Mouse (Mus musculus): Measurements from ENCODE around the gene Tns1.

Gene Tns1

DNA sequence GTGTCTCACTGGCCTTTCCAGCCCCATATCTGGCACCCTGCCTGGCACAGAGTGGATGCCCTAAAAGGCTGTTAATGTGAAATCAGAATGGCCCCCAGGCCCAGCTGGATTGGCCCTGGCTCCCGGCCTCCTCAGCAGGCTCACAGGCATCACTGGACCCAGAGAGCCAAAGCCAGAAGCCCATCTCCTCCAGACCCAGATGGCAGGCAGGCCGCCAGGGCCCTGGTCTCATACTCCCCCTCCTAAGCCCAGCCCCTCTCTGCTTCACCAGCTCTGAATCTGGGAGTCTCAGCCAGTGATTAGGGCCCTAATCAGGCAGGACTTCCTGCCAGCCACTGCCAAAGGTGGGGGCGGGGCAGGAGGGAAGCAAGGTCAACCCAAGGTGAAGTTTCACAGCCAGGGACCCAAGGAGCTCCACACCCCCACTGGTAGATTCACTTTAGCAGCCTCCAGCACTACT lies 93.3 kb downstream of the Tns1 start:
- no peak for DNase-seq

DNA sequence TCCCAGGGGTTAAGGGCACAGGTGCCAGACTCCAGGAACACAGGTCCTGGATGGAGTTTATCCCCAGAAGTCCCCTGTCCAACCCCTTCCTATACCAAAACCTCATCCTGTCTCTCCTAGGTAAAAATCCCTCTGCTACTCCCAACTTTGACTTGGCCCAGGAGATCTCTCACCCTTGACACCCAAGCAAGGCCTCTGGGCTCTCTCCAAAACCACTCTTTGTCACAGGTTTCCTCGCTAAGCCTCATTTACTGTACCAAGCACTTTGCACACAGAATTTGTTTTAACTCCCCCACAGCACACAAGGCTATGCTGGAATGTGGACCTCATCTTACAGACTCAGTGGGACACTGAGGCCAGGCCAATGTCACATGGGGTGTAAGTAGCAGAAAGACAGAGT lies 94.0 kb downstream of the Tns1 start:
- no peak for DNase-seq

DNA sequence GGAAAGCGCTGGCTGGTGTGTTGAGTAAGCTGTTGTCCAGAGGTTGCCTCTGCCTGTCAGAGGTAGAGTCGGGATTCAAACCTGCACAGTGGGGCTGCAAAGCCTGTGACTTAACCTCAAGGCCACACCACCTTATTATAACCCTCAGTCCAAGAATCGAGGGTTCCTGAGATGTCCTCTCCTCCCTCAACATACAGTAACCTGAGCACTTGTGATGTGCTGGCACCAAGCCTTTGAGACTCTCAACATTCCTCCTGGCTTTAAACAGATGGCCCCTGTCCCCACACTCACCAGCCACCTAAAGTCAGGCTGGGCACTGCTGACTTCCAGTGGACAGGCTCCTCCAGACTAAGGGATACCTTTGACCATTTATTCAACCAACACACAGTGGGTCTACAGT lies 94.6 kb downstream of the Tns1 start:
- DNase-seq, result no peak

DNA sequence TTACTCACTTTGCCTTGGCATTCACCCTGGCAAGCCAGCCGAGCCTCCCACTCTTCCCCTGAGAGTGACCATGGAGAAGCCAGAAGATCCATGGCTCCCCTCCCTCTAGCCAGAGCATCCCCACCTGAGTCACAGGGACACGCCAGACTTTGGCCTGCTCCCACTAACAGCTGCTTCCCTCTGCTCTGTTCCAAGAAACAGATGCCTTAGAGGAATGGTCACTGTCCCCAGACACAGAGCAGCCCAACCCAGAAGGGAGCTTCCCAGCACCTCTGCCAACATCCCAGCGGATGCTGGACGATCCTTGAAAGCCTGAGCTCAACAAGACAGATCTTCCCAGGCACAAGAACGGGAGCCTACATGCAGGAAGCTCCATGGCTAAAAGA lies 95.4 kb downstream of the Tns1 start:
- DNase-seq, result no peak

DNA sequence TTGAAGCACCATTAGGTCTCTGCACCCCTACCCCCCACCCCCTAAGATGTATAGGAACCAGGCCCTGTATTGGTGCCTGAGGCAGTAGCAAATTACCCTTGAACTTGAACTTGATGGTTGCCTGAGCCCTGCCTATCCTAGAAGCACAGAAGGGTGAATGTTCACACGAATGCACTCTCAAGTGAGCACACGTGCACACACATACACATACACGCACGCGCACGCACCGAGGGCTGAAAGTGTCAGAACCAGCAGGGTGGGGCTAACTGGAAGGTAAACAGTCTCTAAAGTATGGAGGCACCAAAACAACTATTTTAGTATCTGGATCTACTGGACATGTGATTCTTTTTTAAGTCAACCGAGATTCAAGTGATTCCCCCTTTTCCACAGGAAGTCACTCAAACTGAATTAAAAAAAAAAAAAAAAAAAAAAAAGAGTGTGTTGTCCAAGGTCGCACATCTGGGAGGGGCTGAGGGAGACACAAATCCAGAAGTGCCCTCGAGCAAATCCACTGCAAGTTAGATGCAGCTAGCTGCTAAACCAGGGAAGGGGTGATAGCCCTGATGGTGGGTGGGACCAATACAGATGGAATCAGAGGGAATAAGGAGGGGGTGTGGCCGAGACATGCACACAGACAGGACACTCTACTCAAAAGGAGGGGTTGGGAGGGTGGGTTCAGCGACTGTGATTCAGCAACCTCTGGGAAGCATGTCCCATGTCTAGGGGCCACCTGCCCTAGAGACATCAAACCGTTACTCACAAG lies 96.0 kb downstream of the Tns1 start:
- no peak for DNase-seq

DNA sequence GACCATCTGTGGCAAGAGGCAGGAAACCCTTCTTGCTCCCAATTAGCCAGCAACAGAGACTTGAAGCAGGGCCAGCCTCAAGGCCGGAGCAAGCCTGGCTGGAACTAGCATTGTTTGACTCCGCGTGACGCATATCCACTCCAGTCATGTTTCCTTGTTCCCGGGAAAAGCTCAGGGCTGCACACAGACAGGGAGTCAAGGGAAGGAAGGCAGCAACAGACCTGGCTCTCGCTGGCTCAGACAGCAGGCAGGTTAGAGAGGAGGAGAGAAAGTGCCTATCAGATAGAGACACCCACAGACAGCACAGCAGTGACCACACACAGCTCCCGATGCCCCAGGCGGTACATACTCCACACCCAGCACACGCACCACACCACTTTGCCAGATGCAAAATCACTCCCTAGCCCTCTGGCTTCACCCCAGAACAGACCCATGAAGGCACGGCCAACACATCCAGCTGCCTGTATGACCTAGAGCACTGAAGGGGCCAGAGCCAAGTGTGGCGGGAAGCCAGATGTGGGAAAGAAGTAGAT lies 96.6 kb downstream of the Tns1 start:
- no peak for DNase-seq

DNA sequence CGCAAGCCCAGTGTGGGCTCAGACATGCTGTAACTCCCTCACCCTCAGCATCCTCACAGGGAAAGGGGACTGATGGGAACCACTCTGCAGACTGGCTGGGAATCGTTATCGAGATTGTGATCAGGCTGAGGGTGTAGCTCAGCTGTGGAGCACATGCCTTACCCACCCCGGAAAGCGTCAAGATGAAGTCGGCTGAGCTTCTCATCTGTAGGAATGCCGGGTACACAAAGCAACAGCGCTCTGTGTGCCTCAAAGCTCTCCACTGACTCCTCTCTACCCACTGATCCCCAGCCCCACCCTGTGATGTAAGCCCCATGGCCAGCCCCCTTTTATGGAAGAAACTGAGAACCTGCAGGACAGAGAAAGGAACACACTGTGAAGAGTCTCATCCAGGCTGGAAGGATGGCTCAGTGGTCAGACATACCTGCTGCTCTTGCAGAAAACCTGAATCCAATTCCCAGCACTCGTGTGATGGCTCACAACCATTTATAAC lies 97.5 kb downstream of the Tns1 start:
- DNase-seq, result no peak

DNA sequence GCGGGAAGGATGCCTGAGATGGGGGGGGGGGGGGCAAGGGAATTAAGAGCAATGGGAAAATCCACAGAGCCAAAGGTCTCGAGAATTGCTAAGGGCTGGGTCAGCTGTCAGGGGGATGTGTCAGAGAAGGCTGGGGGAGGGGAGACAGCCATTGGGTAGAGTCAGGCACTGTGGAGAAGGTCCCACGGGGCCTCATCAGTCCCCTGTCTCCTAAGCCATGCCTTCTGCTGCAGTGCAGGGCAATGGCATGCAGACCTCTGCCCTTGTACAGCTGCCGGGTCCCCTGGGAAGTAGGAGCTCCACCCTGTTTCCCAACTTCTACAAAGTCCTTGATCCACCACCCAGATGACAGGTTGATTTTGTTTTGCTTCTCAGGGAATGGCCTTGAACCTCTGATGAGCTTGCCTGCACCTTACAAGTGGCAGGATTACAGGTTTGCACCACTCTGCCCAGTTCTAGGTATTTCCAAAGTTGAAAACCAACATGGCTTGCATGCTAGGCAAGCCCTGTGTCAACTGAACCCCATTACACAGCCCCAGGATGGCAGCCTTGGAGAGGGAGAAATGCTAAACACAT lies 98.5 kb downstream of the Tns1 start:
- DNase-seq, result no peak

DNA sequence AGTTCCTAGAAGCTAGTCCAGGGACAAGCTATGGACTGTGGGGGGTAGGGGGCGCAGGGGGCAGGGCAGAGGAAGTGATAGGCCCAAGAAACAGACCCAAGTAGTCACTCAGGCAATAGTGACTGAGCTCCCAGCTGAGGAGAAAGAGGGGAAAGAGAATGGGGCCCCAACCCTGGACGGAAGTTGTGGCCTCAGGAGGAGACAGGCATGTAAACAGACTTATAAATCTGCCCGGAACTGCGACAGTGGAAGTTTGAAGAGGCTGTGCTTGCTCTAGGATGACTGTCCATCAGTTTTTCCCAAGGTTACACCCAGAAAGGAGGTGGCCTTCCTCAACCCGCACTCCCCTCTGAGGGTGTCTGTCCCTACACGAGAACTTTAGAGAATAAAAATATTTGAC lies 99.0 kb downstream of the Tns1 start:
- no peak for DNase-seq

DNA sequence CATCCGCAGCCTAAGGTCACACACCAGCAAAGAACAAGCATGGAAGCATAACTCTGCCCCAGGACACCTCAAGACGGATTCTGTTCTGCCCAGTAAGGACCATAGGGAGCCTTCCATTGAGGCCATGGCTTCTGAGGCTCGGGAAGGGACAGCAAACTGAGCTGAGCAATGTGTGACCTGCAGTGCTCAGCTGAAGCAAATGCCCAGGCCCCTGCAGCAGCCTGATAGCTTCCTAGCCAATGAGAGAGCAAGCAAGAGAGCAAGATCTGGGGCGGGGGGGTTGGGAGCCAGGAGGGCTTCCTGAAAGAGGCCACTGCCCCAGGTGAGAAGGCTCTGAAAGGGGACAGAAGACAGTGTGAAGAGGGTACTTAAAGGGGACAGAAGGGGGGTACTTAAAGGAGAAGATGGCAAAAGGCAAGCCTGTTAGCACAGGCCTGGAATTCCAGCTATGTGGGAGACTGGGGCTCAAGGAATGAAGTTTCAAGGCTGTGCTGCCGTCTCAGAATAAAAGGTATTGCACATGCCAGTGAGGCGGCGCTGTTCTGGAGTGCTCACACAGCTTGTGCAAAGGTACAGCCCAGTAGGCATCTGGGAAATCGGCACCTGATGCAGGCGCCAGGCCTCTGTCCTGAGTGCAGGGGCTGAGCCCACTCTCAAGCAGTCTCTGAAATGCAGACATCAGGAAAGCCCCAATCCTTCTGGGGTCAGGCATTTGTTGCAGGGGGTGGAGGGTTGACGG lies 99.6 kb downstream of the Tns1 start:
- DNase-seq, result no peak

DNA sequence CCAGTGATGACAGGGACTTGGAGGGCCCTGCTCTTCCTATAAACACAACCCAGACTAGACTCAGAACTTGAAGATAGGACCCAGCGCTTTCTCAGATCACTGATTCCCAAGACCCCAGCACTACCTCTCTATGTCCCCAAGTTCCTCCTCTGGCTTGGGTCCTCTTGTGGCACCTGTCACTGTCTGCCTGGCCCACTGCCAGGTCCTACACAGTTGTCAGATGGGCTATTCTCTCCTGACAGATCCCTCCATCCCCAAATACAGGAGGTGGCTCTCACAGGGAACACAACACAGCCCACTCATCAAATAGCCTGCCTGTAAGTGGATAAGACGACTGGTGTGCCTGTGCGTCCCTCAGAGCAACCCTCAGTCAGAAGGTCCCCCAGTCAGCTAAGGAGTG lies 101.3 kb downstream of the Tns1 start:
- no peak for DNase-seq

DNA sequence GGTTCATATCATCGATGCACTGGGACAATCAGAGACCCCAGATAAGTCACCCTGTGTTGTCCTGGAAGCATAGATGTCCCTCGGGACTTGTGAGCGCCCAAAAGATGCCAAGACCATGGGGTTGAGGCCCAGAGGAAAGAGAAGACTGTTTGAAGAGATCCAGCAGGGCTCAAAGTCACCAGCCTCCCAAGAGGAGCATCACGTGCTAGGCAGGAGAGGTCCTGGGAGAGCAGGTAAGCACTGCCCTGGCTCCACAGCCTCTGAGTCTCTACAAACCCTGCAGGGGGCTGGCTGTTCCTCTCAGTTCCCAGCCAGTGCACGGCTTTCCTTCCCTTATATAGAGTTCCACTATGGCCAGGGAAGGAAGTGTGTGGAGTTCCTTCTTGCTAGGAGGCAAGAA lies 101.7 kb downstream of the Tns1 start:
- DNase-seq, result no peak

DNA sequence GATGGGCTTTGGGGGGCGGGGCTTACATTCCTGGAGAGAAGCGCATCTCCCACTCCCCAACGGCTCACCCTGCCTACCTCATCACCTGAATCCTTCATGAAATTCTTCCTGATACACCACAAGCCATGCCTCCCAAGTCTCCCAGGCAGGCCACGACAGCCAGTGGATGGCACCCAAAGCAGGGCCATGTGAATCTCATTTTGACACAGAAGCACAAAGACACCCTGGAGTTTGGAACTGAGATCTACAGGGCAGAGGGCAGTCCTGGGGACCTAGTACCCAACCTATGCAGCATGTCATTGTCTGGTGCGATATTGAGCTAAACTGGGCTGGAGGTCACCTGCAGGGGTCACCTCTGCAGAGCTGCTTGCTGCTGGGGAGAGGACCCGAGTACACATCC lies 104.0 kb downstream of the Tns1 start:
- no peak for DNase-seq

DNA sequence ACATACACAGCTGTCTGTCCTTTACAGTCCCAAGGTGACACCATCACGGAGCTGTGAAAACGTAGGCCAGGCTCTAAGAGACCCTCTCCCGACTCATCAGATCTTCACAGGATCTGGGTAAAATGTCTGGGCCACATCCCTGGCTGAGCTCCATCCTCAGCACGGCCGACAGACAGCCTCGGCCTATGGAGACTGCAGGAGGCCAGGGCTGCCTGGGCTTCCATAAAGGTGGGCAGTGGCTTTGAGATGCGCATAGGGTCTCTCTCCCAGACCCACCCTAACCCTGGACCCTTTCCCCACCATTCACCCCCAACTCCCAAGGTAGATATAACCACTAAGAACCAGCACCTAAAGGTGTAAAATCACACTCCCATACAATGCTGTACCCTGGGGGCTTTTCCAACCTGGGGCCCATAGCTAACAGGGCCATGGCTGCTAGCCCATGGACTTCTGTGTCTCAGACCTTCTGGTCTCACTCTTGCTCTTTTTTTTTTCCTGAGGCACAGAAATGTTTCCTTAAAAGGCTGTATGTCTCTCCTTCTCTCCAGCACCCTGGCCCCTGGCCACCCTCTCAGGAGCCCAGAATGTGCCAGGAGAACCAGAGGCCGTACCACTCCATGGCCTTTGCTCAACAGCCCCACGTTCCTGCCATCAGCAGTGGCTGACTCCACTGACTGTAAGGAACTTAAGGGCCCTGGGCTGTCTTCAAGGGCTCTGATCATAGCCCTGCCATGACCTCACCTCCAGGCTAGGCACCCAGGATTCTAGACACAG lies 106.7 kb downstream of the Tns1 start:
- no peak for DNase-seq

DNA sequence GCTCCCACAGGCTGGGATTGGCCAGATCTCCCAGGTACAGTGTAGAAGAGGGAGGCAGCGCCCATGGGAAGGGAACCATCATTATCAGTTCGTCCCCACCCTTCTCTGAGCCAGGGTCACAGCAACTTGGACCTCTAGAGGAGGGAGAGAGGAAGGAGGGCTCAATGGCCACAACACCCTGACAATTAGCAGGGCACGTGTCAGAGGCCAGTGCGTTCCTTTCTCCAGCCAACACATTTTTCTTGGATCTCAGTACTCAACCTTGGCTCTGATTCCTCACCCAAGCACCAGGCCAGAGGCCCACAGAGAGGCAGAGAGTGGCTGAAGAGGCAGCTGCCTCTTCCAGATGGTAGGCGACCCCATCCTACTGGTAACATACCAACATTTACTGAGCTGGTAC lies 107.6 kb downstream of the Tns1 start:
- DNase-seq, result no peak

DNA sequence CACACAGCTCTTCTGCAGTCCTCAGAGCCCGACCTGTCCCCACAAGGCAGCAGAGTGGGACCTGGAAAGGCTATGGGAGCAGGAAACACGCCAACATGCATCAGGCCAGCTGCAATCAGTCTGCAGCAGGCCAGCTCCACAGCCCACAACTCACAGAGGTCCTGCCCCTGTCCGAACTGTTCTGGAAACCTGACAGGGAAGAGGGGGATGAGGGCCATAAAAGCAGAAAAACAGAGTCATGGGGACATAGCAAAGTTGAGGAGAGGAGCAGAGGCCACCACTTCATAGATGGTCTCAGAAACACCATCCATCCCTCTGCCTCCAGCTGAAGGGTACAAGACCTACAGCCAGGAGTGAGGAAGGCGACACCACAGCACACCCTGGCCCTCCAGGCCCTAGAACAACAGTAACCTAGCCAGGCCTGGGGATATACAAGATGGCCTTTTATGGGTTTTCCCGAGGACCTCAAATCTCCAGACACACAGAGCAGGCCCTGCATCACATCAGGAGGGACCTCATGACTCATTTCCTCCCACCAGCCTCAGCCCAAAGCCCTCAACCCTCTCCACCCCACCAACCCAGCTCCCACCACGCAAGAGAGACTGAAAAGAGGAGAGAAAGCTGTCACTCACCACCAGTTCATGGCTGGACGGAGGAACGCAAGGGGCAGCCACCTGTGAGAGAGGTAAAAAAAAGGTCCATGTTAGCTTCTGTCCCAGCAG lies 108.6 kb downstream of the Tns1 start:
- DNase-seq, result no peak

DNA sequence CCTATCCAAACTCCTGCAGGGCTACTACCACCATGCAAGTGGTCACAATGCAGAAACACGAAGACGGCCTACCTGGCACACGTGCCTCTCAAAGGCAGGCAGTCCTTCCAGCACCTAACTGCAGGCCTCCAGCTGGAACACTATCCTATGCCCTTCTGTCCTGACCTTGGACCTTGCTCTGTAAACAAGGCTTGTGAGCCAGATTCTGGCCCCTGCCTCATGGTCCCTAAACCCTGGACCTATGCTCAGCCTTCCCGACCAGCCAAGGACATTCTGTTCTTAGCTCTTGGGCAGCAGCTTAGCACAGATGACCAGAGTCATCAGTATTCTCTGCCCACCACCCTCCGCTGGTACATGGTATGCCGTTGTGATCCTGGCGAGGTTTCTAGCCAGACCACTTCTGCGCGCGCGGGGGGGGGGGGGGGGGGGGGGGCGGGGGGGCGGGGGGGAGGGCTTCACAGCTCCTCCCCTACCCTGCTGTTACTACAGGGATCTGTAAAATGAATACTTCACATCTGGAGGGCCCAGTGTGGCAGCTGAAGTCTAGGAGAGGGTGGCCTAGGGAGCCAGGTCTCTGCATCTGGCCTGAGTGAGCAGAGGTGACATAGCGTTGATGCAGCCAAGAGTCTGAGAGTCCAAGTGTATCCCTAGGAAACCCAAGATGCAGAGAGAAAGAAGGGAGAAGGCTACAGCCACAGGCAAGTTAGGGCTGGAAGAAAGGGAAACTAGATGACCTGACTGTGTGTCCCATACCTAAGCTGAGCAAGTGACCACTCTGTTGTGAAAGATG lies 109.5 kb downstream of the Tns1 start:
- DNase-seq, result no peak

DNA sequence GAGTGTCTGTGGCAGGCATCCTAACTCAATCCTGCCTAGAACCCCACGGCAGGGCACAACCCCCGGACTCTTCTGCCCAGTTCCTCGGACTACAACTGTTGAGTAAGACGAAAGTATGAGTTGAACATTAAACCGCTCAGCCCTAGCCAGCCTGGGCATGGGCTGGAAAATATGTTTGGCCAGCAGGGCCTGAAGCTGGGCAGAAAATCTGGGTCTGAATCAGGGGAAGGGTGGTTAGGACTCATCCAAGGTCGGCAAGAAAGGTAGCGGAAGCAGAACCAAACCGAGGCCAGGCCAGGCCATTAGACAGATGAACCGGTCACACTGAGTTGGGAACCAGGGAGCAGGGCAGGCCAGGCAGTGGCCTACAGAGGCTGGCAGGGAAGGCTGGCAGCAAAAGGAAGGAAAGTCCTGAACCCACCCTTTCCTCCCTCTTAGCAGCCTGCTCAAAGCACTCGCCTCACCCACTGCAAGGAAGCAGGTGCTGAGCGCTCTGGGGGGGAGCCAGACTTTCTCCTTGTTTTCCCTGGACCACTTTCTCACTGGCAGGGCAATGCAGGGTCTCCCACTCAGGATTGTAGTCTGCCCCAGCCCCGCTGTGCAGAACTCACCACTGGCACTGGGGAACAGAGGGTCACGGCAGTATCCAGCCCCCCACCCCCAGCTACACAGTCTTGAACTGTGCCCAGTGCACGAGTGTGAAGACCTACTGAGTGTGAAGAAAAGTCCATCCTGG lies 110.8 kb downstream of the Tns1 start:
- no peak for DNase-seq

DNA sequence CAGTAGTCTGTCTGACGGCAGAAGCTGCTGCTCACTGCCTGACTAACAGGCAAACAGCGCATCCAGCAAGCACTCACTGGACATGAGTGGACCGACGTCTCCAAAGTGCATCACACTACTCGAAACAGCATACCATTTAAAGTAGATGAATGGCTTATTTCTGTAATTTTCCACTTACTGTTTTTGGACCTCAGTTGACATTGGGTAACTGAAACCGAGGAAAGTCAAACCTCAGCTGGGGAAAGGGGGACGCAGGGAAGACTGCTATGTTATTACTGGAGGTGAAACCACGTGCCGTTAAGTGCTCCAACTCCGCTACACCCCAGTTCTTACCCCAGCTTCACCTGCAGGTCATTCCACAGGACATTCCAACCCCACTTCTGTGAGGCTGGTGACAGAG lies 111.5 kb downstream of the Tns1 start:
- DNase-seq, result no peak

DNA sequence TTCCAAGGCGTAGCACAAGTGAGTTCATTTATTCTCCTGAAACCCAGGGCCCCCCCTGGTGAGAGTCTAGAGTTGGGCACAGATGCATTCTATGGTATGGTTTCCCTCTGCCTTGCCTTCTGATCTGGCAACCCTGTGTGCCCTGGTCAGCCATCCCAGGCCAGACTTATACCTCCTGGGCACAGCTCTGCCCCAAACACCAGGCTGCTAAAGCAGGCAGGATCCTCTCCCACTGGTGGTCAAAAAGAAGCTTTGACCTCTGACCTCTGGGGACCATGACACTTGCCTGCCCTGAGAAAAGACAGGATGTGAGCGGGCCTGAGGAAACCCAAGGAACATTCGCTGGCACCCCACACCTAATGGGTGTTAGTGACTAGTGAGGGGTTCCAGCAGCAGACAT lies 114.8 kb downstream of the Tns1 start:
- no peak for DNase-seq

DNA sequence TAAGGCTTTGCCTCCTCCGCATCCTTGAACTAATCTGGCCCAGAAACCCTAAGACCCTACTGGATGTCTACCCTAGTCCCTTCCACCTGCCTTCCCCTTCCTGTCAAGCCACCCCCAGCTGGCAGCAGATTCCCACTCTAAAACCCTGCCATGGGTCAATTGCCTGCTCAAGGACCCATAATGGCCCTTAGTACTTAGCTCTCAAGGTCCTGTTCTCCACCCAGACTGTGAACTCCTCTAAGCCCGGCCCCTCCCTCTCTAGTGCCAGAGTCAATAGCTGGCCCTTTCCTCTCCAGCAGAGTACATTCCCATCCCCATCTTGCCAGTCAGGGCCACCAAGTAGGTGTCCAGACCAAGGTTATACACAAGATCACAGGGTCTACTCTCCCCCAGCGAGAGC lies 115.3 kb downstream of the Tns1 start:
- no peak for DNase-seq
